Mouse (Mus musculus): ENCODE measurements at regions not wholly inside any gene's neighbourhood (a gene's known extent, or its start where the extent isn't known, plus 50 kb on each side); places are given as distances from the start of the nearest gene placed in this dataset.

DNA sequence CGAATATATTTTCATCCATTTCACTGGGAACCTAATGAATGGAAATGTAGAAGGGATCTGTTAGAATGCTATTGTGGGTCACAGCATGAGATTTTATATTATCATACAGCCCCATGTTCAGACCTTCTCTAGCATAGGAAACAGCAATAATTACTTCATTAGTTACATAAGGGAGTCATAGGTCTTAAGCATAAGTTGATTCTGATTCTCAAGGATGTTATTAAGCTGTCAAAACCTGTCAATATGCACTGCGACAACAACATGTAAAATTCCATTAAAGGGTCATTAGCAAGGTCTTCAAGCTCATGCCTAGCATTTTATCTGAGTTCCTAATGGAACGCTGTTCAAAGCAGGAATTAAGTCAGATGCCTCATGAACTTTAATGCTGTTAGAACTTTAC, 328.5 kb downstream of the Nup35 start:
- TF ChIP-seq CTCF (IDR thresholded peaks at IDR 0.05; ENCODE audit: low read depth) = no peak
- Histone ChIP-seq H3K4me3 (ENCODE audit: low read depth, low read length) (no peak overlapping the region), H3K36me3 (ENCODE audit: control insufficient read depth, insufficient read depth) (no peaks in the 10 kb centered on the region), H3K4me1 (replicated peaks; ENCODE audit: control insufficient read depth, insufficient read depth, low read length) (no peaks in the 10 kb centered on the region), H3K4me2 (replicated peaks; ENCODE audit: low read depth) (no peak overlapping the region), H3K9me3 (ENCODE audit: control insufficient read depth) (no peaks in the 10 kb centered on the region), H3K27me3 (replicated peaks; ENCODE audit: control insufficient read depth, insufficient read depth, low read length) (no peaks in the 10 kb centered on the region), H3K9ac (ENCODE audit: low read depth, low read length) (no peak overlapping the region), H3K27ac (ENCODE audit: low read depth, low read length) (no peak overlapping the region)
- 87% methylated on average over 3 of the region's 3 CpGs for WGBS
- no peak for ATAC-seq

- H3K27ac ChIP-seq (ENCODE audit: low read depth, low read length) = no peak overlapping the region
- H3K4me3 ChIP-seq (ENCODE audit: low read depth, low read length) = no peak overlapping the region
- no peaks in the 10 kb centered on the region for H3K27me3 ChIP-seq (replicated peaks; ENCODE audit: control insufficient read depth, insufficient read depth, low read length)
- no peaks in the 10 kb centered on the region for H3K4me1 ChIP-seq (replicated peaks; ENCODE audit: control insufficient read depth, insufficient read depth, low read length)
- TF ChIP-seq CTCF (IDR thresholded peaks at IDR 0.05; ENCODE audit: low read depth) = no peak
- H3K36me3 ChIP-seq (ENCODE audit: control insufficient read depth, insufficient read depth) = no peaks in the 10 kb centered on the region
- WGBS = 86% methylated on average over 5 of the region's 5 CpGs
- H3K9me3 ChIP-seq (ENCODE audit: control insufficient read depth) = no peaks in the 10 kb centered on the region
- no peak for ATAC-seq
- H3K9ac ChIP-seq (ENCODE audit: low read depth, low read length) = no peak overlapping the region
- no peak overlapping the region for H3K4me2 ChIP-seq (replicated peaks; ENCODE audit: low read depth)
Measured at GRCm38 (mm10) chr2:80966766-80967165, 349.7 kb downstream of the Nup35 start.

GRCm38 (mm10) chr2:80967260-80967659, 350.2 kb downstream of the Nup35 start:
- WGBS = 90% methylated on average over 11 of the region's 11 CpGs
- Histone ChIP-seq H3K4me2 (replicated peaks; ENCODE audit: low read depth) (no peak overlapping the region), H3K27me3 (replicated peaks; ENCODE audit: control insufficient read depth, insufficient read depth, low read length) (no peaks in the 10 kb centered on the region), H3K36me3 (ENCODE audit: control insufficient read depth, insufficient read depth) (no peaks in the 10 kb centered on the region), H3K9me3 (ENCODE audit: control insufficient read depth) (no peaks in the 10 kb centered on the region), H3K9ac (ENCODE audit: low read depth, low read length) (no peak overlapping the region), H3K4me1 (replicated peaks; ENCODE audit: control insufficient read depth, insufficient read depth, low read length) (no peaks in the 10 kb centered on the region), H3K27ac (ENCODE audit: low read depth, low read length) (no peak overlapping the region), H3K4me3 (ENCODE audit: low read depth, low read length) (no peak overlapping the region)
- no peak for TF ChIP-seq CTCF (IDR thresholded peaks at IDR 0.05; ENCODE audit: low read depth)
- ATAC-seq = no peak

- no peaks in the 10 kb centered on the region for H3K9me3 ChIP-seq (ENCODE audit: control insufficient read depth)
- no peaks in the 10 kb centered on the region for H3K4me1 ChIP-seq (replicated peaks; ENCODE audit: control insufficient read depth, insufficient read depth, low read length)
- no peak overlapping the region for H3K4me3 ChIP-seq (ENCODE audit: low read depth, low read length)
- no peak for ATAC-seq
- no peak for TF ChIP-seq CTCF (IDR thresholded peaks at IDR 0.05; ENCODE audit: low read depth)
- no peaks in the 10 kb centered on the region for H3K27me3 ChIP-seq (replicated peaks; ENCODE audit: control insufficient read depth, insufficient read depth, low read length)
- no peak overlapping the region for H3K27ac ChIP-seq (ENCODE audit: low read depth, low read length)
- 46% methylated on average over 5 of the region's 5 CpGs for WGBS
- no peaks in the 10 kb centered on the region for H3K36me3 ChIP-seq (ENCODE audit: control insufficient read depth, insufficient read depth)
- H3K4me2 ChIP-seq (replicated peaks; ENCODE audit: low read depth) = no peak overlapping the region
- H3K9ac ChIP-seq (ENCODE audit: low read depth, low read length) = no peak overlapping the region
Measured at GRCm38 (mm10) chr2:80969354-80969753, 352.3 kb downstream of the Nup35 start.

DNA sequence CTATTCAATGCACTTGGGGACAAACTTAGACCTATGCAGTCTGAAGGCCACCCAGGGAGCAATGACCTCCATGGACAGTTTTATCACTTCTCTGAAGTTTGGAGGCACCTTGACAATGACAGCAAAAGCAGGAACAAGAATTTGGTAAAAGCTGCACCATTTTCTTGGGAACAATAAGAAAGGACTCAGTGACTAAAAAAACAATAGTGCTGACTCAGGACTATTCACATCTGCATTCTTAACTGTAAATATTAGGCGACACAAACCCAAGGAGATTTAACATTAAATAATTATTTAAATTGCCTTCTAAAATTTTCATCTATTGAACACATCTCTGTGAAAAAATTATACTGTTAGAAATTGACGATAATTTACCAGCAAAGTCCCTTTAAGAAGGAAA, 356.2 kb downstream of the Nup35 start:
- no peak for ATAC-seq
- Histone ChIP-seq H3K4me3 (ENCODE audit: low read depth, low read length) (no peak overlapping the region), H3K4me1 (replicated peaks; ENCODE audit: control insufficient read depth, insufficient read depth, low read length) (no peaks in the 10 kb centered on the region), H3K9me3 (ENCODE audit: control insufficient read depth) (no peaks in the 10 kb centered on the region), H3K27me3 (replicated peaks; ENCODE audit: control insufficient read depth, insufficient read depth, low read length) (no peaks in the 10 kb centered on the region), H3K27ac (ENCODE audit: low read depth, low read length) (no peak overlapping the region), H3K9ac (ENCODE audit: low read depth, low read length) (no peak overlapping the region), H3K36me3 (ENCODE audit: control insufficient read depth, insufficient read depth) (no peaks in the 10 kb centered on the region), H3K4me2 (replicated peaks; ENCODE audit: low read depth) (no peak overlapping the region)
- TF ChIP-seq CTCF (IDR thresholded peaks at IDR 0.05; ENCODE audit: low read depth) = no peak
- WGBS = 83% methylated on average over 2 of the region's 2 CpGs

GRCm38 (mm10) chr2:80998296-80998695, 381.3 kb downstream of the Nup35 start:
- H3K27me3 ChIP-seq (replicated peaks; ENCODE audit: control insufficient read depth, insufficient read depth, low read length) = no peaks in the 10 kb centered on the region
- no peaks in the 10 kb centered on the region for H3K9me3 ChIP-seq (ENCODE audit: control insufficient read depth)
- 84% methylated on average over 1 of the region's 1 CpGs for WGBS
- no peak overlapping the region for H3K27ac ChIP-seq (ENCODE audit: low read depth, low read length)
- H3K36me3 ChIP-seq (ENCODE audit: control insufficient read depth, insufficient read depth) = no peaks in the 10 kb centered on the region
- no peak overlapping the region for H3K4me3 ChIP-seq (ENCODE audit: low read depth, low read length)
- H3K9ac ChIP-seq (ENCODE audit: low read depth, low read length) = no peak overlapping the region
- no peak for TF ChIP-seq CTCF (IDR thresholded peaks at IDR 0.05; ENCODE audit: low read depth)
- H3K4me2 ChIP-seq (replicated peaks; ENCODE audit: low read depth) = no peak overlapping the region
- ATAC-seq = no peak
- no peaks in the 10 kb centered on the region for H3K4me1 ChIP-seq (replicated peaks; ENCODE audit: control insufficient read depth, insufficient read depth, low read length)

- Histone ChIP-seq H3K9ac (ENCODE audit: low read depth, low read length) (no peak overlapping the region), H3K4me1 (replicated peaks; ENCODE audit: control insufficient read depth, insufficient read depth, low read length) (no peaks in the 10 kb centered on the region), H3K9me3 (ENCODE audit: control insufficient read depth) (no peaks in the 10 kb centered on the region), H3K4me2 (replicated peaks; ENCODE audit: low read depth) (no peak overlapping the region), H3K27me3 (replicated peaks; ENCODE audit: control insufficient read depth, insufficient read depth, low read length) (no peaks in the 10 kb centered on the region), H3K27ac (ENCODE audit: low read depth, low read length) (no peak overlapping the region), H3K4me3 (ENCODE audit: low read depth, low read length) (no peak overlapping the region), H3K36me3 (ENCODE audit: control insufficient read depth, insufficient read depth) (no peaks in the 10 kb centered on the region)
- 83% methylated on average over 11 of the region's 11 CpGs for WGBS
- no peak for TF ChIP-seq CTCF (IDR thresholded peaks at IDR 0.05; ENCODE audit: low read depth)
- ATAC-seq = no peak
Measured at GRCm38 (mm10) chr2:81007071-81007470, 390.0 kb downstream of the Nup35 start.
